Mouse (Mus musculus): Measurements from ENCODE around the gene Gpat2. TPM values are rescaled to one million over a fixed set of nuclear protein-coding genes. Genes with fewer than 3 reads are reported as not detected.
A peak's percentile ranks its signal among the peaks of the same experiment; 100 is the strongest.

The Gpat2 gene
- polyA plus RNA-seq, 1 experiment from 2014 or later: 0.07 TPM

DNA sequence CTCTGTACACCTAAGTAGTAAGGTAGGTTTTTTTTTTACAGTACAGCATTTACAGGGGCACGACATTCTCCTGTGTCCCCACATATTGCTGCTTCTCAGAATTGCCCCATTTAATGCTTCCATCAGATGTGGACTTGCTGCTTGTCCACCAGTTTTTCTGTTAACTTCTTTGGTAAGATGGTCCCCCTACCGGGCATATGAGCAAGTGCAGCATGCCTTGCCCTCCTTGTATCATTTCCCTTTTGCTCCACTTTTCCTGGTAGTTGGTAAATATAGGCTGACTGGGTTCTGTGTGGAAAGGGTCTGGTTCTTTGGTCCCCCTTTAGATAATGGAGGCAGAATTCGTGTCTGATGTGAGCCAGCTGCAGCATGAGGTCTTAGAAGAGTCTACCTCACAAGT lies 5.2 kb downstream of the Gpat2 start:
- no peaks in the 10 kb centered on the region for H3K4me1 ChIP-seq (replicated peaks; ENCODE audit: control insufficient read depth, insufficient read depth, low read length)
- no peak for ATAC-seq (replicated peaks; ENCODE audit: low FRiP score, low TSS enrichment, low read depth)
- no peak overlapping the region for H3K27ac ChIP-seq (ENCODE audit: low read depth)
- no peak overlapping the region for H3K4me3 ChIP-seq (ENCODE audit: low read depth, low read length)
- DNase-seq (ENCODE audit: low spot score): peak; percentile 65
- no peak overlapping the region for H3K4me2 ChIP-seq (ENCODE audit: low read length)
- H3K9ac ChIP-seq (ENCODE audit: low read length): no peak overlapping the region
- no peaks in the 10 kb centered on the region for H3K27me3 ChIP-seq (replicated peaks; ENCODE audit: control insufficient read depth, insufficient read depth, low read length)
- no peaks in the 10 kb centered on the region for H3K9me3 ChIP-seq (ENCODE audit: control insufficient read depth, low read length)
- WGBS: 17% methylated on average over 3 of the region's 3 CpGs
- peaks cover 6% of the 10 kb centered on the region; the same call in 1 of the 2 replicates for H3K36me3 ChIP-seq (ENCODE audit: control insufficient read depth, insufficient read depth, low read length)

GRCm38 (mm10) chr2:127433487-127434295 lies 8.7 kb downstream of the Gpat2 start:
- ATAC-seq (replicated peaks; ENCODE audit: low FRiP score, low TSS enrichment, low read depth) (no peak), DNase-seq (ENCODE audit: low spot score) (no peak)
- no peak overlapping the region for H3K4me2 ChIP-seq (ENCODE audit: low read length)
- peaks cover 23% of the 10 kb centered on the region for H3K36me3 ChIP-seq (ENCODE audit: control insufficient read depth, insufficient read depth, low read length)
- no peak overlapping the region for H3K27ac ChIP-seq (ENCODE audit: low read depth)
- H3K27me3 ChIP-seq (replicated peaks; ENCODE audit: control insufficient read depth, insufficient read depth, low read length): no peaks in the 10 kb centered on the region
- H3K9me3 ChIP-seq (ENCODE audit: control insufficient read depth, low read length): no peaks in the 10 kb centered on the region
- WGBS: 66% methylated on average over 9 of the region's 9 CpGs
- H3K4me3 ChIP-seq (ENCODE audit: low read depth, low read length): no peak overlapping the region
- H3K9ac ChIP-seq (ENCODE audit: low read length): no peak overlapping the region
- H3K4me1 ChIP-seq (replicated peaks; ENCODE audit: control insufficient read depth, insufficient read depth, low read length): no peaks in the 10 kb centered on the region

- no peak overlapping the region for H3K4me2 ChIP-seq (ENCODE audit: low read length)
- H3K36me3 ChIP-seq (ENCODE audit: control insufficient read depth, insufficient read depth, low read length): peaks cover 23% of the 10 kb centered on the region
- WGBS: 47% methylated on average over 2 of the region's 2 CpGs
- no peak overlapping the region for H3K27ac ChIP-seq (ENCODE audit: low read depth)
- no peak; the same call in 1 of the 2 replicates for ATAC-seq (replicated peaks; ENCODE audit: low FRiP score, low TSS enrichment, low read depth)
- no peak overlapping the region for H3K9ac ChIP-seq (ENCODE audit: low read length)
- no peak overlapping the region for H3K4me3 ChIP-seq (ENCODE audit: low read depth, low read length)
- no peaks in the 10 kb centered on the region for H3K9me3 ChIP-seq (ENCODE audit: control insufficient read depth, low read length)
- DNase-seq (ENCODE audit: low spot score): peak; percentile 72
- no peaks in the 10 kb centered on the region for H3K4me1 ChIP-seq (replicated peaks; ENCODE audit: control insufficient read depth, insufficient read depth, low read length)
- H3K27me3 ChIP-seq (replicated peaks; ENCODE audit: control insufficient read depth, insufficient read depth, low read length): no peaks in the 10 kb centered on the region
Measured at GRCm38 (mm10) chr2:127435135-127435534, 10.1 kb downstream of the Gpat2 start.

DNA sequence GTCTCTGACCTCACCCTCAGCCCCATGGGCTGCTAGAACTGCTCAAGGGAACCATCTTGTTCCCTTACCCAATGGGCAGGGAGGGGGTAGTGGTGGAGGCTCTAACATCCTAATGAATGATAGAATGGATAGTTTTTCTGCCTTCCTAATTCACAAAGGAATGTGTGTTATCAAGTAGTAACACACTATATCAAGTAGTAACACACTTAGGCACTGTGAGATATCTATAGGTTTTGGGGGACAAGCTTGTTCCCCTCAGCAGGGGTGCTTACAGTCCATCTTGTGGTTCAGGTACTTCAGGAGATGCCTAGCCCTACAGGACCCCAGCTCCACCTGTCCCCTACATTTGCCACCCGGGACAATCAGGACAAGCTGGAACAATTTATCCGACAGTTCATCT lies 10.6 kb downstream of the Gpat2 start:
- Histone ChIP-seq H3K9me3 (ENCODE audit: control insufficient read depth, low read length) (no peaks in the 10 kb centered on the region), H3K9ac (ENCODE audit: low read length) (no peak overlapping the region), H3K4me2 (ENCODE audit: low read length) (no peak overlapping the region), H3K4me1 (replicated peaks; ENCODE audit: control insufficient read depth, insufficient read depth, low read length) (no peaks in the 10 kb centered on the region), H3K36me3 (ENCODE audit: control insufficient read depth, insufficient read depth, low read length) (peaks cover 25% of the 10 kb centered on the region), H3K4me3 (ENCODE audit: low read depth, low read length) (no peak overlapping the region), H3K27ac (ENCODE audit: low read depth) (no peak overlapping the region), H3K27me3 (replicated peaks; ENCODE audit: control insufficient read depth, insufficient read depth, low read length) (no peaks in the 10 kb centered on the region)
- DNase-seq (ENCODE audit: low spot score) (no peak), ATAC-seq (replicated peaks; ENCODE audit: low FRiP score, low TSS enrichment, low read depth) (no peak)
- 98% methylated on average over 2 of the region's 2 CpGs for WGBS

DNA sequence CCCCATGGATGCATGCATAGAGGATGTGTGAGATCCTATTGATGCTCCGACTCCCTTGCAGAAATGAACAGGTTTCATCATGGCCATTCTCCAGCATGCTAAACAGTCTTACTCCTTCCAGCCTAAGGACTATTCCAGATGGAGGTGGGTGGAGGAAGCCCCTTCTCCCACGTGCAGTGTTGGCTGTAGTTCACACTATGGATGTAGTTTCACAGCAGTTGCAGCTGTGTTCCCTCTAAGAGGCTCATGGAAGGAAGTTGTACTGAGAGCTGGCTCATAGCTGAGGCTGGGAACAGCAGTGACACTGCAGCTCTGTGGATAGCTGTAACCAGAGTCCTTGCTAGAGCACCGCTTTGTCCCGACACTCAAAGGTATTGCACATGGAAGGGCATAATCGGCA lies 12.7 kb downstream of the Gpat2 start:
- no peak overlapping the region for H3K9ac ChIP-seq (ENCODE audit: low read length)
- no peaks in the 10 kb centered on the region for H3K9me3 ChIP-seq (ENCODE audit: control insufficient read depth, low read length)
- no peak for ATAC-seq (replicated peaks; ENCODE audit: low FRiP score, low TSS enrichment, low read depth)
- H3K4me3 ChIP-seq (ENCODE audit: low read depth, low read length): no peak overlapping the region
- H3K27ac ChIP-seq (ENCODE audit: low read depth): no peak overlapping the region
- H3K27me3 ChIP-seq (replicated peaks; ENCODE audit: control insufficient read depth, insufficient read depth, low read length): no peaks in the 10 kb centered on the region
- no peaks in the 10 kb centered on the region for H3K4me1 ChIP-seq (replicated peaks; ENCODE audit: control insufficient read depth, insufficient read depth, low read length)
- WGBS: 92% methylated on average over 5 of the region's 5 CpGs
- peaks cover 27% of the 10 kb centered on the region for H3K36me3 ChIP-seq (ENCODE audit: control insufficient read depth, insufficient read depth, low read length)
- H3K4me2 ChIP-seq (ENCODE audit: low read length): no peak overlapping the region
- DNase-seq (ENCODE audit: low spot score): no peak

DNA sequence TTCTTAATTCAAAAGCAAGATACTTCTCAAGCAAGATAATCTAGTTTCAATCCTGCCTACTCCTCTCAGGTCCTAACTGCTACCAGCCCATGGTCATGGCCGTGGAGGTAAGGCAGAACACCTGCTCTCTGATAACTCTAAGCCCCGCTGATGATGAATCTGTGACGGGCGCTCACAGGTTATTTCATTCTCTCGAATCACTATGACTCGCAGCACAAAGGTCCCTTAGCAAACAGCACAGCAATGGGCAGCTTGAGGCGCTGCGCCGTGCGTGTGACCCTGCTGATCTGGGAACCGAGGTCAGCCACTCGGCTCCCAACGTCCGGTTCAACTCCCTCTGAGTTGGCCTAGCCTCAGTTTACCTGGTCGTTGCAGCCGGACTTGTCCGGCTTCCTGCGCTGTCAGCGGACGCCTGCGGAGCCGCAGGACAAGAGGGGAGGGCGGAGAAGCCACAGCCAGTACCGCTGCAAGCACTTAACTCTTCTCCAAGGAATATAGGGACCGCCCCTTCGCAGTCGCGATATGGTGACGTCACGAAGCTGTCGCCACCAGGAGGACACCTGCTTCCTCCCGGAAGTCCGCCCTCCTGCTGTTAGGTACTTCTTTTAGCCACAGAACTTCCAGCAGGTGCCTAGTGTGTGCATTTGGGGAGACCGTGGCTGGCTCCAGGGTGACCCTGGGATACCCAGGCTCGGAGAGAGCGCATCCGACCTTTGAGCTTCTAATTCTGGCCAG lies 19.2 kb downstream of the Gpat2 start, which contains the start of gene Fahd2a:
TSS of gene Fahd2a (minus strand) at position 511 of the 735 bp plus-strand sequence.
- ATAC-seq (replicated peaks; ENCODE audit: low FRiP score, low TSS enrichment, low read depth): peak; percentile 93
- peak; percentile 96 for DNase-seq (ENCODE audit: low spot score)
- peaks cover 9% of the 10 kb centered on the region; the same call in 1 of the 2 replicates for H3K4me1 ChIP-seq (replicated peaks; ENCODE audit: control insufficient read depth, insufficient read depth, low read length)
- peak within 1 kb of the TSS; percentile 84 for H3K4me3 ChIP-seq (ENCODE audit: low read depth, low read length)
- WGBS: 4% methylated on average over 37 of the region's 37 CpGs
- H3K27me3 ChIP-seq (replicated peaks; ENCODE audit: control insufficient read depth, insufficient read depth, low read length): no peaks in the 10 kb centered on the region
- H3K36me3 ChIP-seq (ENCODE audit: control insufficient read depth, insufficient read depth, low read length): 0 out of 2 replicates have a peak, but pooled peaks cover 4% of the 10 kb centered on the region
- H3K4me2 ChIP-seq (ENCODE audit: low read length): peak within 1 kb of the TSS; percentile 78
- peak within 1 kb of the TSS; percentile 65 for H3K9ac ChIP-seq (ENCODE audit: low read length)
- H3K9me3 ChIP-seq (ENCODE audit: control insufficient read depth, low read length): no peaks in the 10 kb centered on the region
- H3K27ac ChIP-seq (ENCODE audit: low read depth): no peak within 1 kb of the TSS

- peaks cover 9% of the 10 kb centered on the region; the same call in 1 of the 2 replicates for H3K4me1 ChIP-seq (replicated peaks; ENCODE audit: control insufficient read depth, insufficient read depth, low read length)
- 44% methylated on average over 3 of the region's 3 CpGs for WGBS
- ATAC-seq (replicated peaks; ENCODE audit: low FRiP score, low TSS enrichment, low read depth): no peak
- H3K27ac ChIP-seq (ENCODE audit: low read depth): no peak overlapping the region
- no peak overlapping the region for H3K4me3 ChIP-seq (ENCODE audit: low read depth, low read length)
- no peaks in the 10 kb centered on the region for H3K27me3 ChIP-seq (replicated peaks; ENCODE audit: control insufficient read depth, insufficient read depth, low read length)
- no peaks in the 10 kb centered on the region for H3K36me3 ChIP-seq (ENCODE audit: control insufficient read depth, insufficient read depth, low read length)
- H3K9me3 ChIP-seq (ENCODE audit: control insufficient read depth, low read length): no peaks in the 10 kb centered on the region
- no peak overlapping the region for H3K4me2 ChIP-seq (ENCODE audit: low read length)
- no peak for DNase-seq (ENCODE audit: low spot score)
- no peak overlapping the region for H3K9ac ChIP-seq (ENCODE audit: low read length)
Measured at GRCm38 (mm10) chr2:127446847-127447246, 21.8 kb downstream of the Gpat2 start.

DNA sequence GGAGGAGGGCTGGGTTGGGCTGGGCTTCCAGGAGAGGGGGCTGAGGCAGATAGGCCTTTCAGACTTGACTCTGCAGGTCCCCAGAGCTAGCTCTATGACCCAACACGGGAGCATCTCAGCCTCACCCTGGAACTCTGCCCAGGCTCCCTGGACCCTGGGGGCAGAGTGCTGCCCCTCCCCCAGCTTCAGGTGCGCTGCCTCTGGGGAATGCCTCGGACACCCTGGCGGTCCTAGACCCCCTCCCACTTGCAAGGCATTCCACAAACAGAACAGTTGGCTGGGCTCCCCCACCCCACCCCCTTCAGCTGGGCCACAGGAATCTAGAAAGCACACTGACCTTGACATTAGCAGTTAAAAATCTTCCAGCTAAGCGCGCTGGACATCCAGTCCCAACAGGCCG lies 24.7 kb downstream of the Gpat2 start:
- H3K9me3 ChIP-seq (ENCODE audit: control insufficient read depth, low read length): no peaks in the 10 kb centered on the region
- H3K4me1 ChIP-seq (replicated peaks; ENCODE audit: control insufficient read depth, insufficient read depth, low read length): 0 out of 2 replicates have a peak, but pooled peaks cover 2% of the 10 kb centered on the region
- H3K27me3 ChIP-seq (replicated peaks; ENCODE audit: control insufficient read depth, insufficient read depth, low read length): 0 out of 2 replicates have a peak, but pooled peaks cover 4% of the 10 kb centered on the region
- no peak overlapping the region for H3K4me3 ChIP-seq (ENCODE audit: low read depth, low read length)
- no peak for ATAC-seq (replicated peaks; ENCODE audit: low FRiP score, low TSS enrichment, low read depth)
- no peak for DNase-seq (ENCODE audit: low spot score)
- WGBS: 36% methylated on average over 7 of the region's 7 CpGs
- no peak overlapping the region for H3K4me2 ChIP-seq (ENCODE audit: low read length)
- H3K9ac ChIP-seq (ENCODE audit: low read length): no peak overlapping the region
- H3K27ac ChIP-seq (ENCODE audit: low read depth): no peak overlapping the region
- no peaks in the 10 kb centered on the region for H3K36me3 ChIP-seq (ENCODE audit: control insufficient read depth, insufficient read depth, low read length)

Data from intestine, embryonic 14.5 days (tissue).